Mouse (Mus musculus): ENCODE results near the gene Tuft1. TPM values are rescaled to one million over a fixed set of nuclear protein-coding genes. Genes with fewer than 3 reads are reported as not detected.
"Not testable (repeated sequence)": the region's sequence is repeated elsewhere in the genome, so short reads cannot be mapped to it uniquely, and the experiment has no call there.

The Tuft1 gene
- polyA plus RNA-seq (2016; fragmentation: Nextera tagmentation; extraction: Ambion mirVana): 2.9 and 4.1 TPM in 2 replicates

DNA sequence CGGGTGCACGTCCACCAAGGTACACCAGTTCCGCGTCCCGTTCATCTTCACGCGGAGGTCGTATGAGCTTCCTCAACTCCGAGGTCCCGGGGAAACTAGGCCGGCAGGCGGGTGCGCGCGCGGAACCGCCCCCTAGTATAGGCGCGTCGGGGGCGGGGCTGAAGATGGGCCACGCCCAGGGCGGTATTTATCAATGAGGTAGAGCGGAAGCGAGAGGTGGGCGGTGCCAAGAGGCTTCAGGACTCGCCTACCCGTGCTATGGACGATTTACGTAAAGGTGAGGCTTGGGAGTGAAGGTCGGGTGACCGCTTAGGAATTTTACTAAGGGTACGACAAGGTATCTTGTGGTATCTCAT lies at the start of gene Tuft1:
Gene Tuft1 (minus strand): TSS at position 133 of the 356 bp plus-strand sequence.
- 0% methylated on average over 23 of the region's 33 CpGs for WGBS
- H3K9ac ChIP-seq; H3K4me1 ChIP-seq; H3K27ac ChIP-seq; H3K36me3 ChIP-seq; H3K9me3 ChIP-seq (replicated peaks): not testable (repeated sequence)
- Histone ChIP-seq H3K4me3 (peak within 1 kb of the TSS; percentile 36), H3K27me3 (peaks cover 11% of the 10 kb centered on the region), H3K4me2 (replicated peaks) (peak within 1 kb of the TSS; percentile 58)
- peak; percentile 93 for ATAC-seq (ENCODE audit: low FRiP score)

DNA sequence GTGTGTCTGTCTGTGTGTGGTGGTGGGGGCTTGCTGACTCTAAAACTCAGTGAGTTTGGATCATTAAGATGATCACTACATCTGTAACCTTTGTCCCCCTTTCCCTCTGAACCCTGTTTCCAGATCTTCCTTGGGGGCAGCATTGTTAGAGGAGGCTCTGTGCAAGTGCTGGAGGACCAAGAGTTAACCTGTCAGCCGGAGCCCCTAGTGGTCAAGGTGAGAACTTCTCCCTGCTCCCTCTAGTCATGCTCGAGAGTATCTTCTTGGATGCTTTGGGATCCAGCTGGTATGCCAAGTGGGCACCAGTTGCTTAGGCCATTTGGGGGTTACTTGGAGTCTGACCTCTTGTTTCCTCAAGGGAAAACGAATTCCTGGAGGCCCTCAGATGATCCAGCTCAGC lies 44.7 kb upstream of the Tuft1 start:
- WGBS: 27% methylated on average over 3 of the region's 3 CpGs

DNA sequence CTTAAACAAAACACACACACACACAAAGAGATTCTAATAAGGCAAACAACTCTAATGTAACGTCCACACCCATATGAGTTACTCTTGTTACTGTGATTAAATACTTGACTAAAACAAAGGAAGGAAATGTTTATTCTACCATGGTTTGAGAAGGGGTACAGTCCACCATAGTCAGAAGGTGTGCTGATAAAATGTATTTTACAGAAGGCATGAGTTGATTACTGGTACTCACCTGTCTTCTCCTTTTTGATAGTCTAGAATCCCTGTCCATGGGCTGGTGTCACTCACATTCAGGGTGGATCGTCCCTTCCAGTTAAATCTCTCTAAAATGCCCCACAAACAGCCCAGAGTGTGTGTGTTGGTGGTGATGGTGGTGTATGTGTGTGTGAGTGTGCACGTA lies 44.2 kb upstream of the Tuft1 start:
- no peaks in the 10 kb centered on the region for H3K9me3 ChIP-seq (replicated peaks)
- H3K4me2 ChIP-seq (replicated peaks): no peak overlapping the region
- H3K9ac ChIP-seq: no peak overlapping the region
- 79% methylated on average over 3 of the region's 3 CpGs for WGBS
- H3K27me3 ChIP-seq: no peaks in the 10 kb centered on the region
- no peaks in the 10 kb centered on the region for H3K36me3 ChIP-seq
- no peak for ATAC-seq (ENCODE audit: low FRiP score)
- no peaks in the 10 kb centered on the region for H3K4me1 ChIP-seq
- no peak overlapping the region for H3K4me3 ChIP-seq
- no peak overlapping the region for H3K27ac ChIP-seq

More for the DNA sequence above, 44.7 kb upstream of the Tuft1 start:
- not testable (repeated sequence) for H3K27ac ChIP-seq; H3K27me3 ChIP-seq; H3K9me3 ChIP-seq (replicated peaks); H3K4me3 ChIP-seq; H3K9ac ChIP-seq; H3K4me1 ChIP-seq; ATAC-seq (ENCODE audit: low FRiP score); H3K4me2 ChIP-seq (replicated peaks); H3K36me3 ChIP-seq

DNA sequence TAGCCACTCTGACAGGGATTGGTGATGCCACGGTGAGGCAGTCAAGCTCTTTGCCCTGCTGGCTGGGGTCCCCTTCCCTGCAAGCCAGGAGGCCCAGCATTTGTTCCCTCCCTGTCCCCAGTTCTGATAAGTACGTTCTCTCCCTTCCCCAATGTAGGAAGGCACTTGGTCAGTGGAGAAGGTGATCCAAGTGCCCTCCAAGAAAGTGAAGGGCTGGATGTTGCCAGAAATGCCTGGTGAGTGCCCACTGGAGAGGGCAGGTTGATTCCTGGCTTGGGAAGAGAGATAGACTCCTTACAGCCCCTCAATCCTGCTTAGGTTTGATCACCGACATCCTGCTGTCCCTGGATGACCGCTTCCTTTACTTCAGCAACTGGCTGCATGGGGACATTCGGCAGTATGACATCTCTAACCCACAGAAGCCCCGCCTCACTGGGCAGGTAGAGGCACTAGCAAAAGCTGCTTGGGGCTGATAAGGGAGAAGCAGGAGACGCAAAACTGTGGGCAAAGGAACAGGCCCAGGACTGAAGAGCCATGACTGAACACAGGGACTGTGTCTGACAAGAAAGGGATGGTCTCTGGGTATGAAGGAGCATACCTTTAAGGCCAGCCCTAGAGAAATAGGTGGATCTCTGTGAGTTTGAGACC lies 43.6 kb upstream of the Tuft1 start:
- not testable (repeated sequence) for H3K9ac ChIP-seq; H3K36me3 ChIP-seq; H3K4me2 ChIP-seq (replicated peaks); H3K27ac ChIP-seq; H3K27me3 ChIP-seq; H3K9me3 ChIP-seq (replicated peaks); H3K4me3 ChIP-seq; H3K4me1 ChIP-seq; ATAC-seq (ENCODE audit: low FRiP score)
- WGBS: 87% methylated on average over 7 of the region's 7 CpGs

DNA sequence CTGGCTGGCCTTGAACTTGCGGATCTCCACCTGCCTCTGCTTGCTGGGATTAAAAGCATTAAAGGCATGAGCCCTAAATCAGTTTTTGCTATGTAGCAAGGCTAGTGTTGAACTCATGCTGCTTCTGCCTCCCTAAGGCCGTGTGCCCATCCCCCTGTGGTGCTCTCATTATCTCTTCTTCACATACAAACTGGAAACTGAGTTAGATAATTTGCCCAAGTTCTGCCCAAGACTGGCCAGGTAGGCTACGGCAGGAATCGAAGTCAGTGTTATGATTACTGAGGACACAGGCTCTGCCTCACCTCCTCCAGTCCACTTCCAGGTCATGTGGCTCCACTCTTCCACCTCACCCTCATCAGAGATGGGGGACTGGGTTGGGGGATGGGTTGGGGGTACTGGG lies 37.6 kb upstream of the Tuft1 start:
- 87% methylated on average over 4 of the region's 4 CpGs for WGBS

DNA sequence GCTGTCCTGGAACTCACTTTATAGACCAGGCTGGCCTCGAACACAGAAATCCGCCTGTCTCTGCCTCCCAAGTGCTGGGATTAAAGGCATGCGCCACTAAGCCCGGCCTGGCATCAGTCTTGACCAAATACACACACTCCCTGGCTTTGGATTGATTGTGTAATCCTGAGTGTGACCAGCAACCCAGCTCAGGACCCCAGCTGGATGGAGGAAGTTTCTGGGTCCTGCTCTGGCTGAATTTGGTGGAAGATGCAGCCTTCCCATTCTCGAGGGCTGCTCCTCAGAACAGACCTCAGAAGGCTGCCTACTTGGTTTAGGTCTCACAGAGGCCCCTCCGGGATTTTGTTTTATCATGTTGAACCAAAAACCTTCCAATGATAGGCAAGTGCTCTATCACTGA lies 36.9 kb upstream of the Tuft1 start:
- H3K27ac ChIP-seq; H3K36me3 ChIP-seq; H3K4me2 ChIP-seq (replicated peaks); H3K4me1 ChIP-seq; H3K27me3 ChIP-seq; H3K9me3 ChIP-seq (replicated peaks); H3K4me3 ChIP-seq; ATAC-seq (ENCODE audit: low FRiP score); H3K9ac ChIP-seq: not testable (repeated sequence)
- WGBS: 89% methylated on average over 6 of the region's 6 CpGs

More for the DNA sequence above, 37.6 kb upstream of the Tuft1 start:
- not testable (repeated sequence) for H3K27me3 ChIP-seq; ATAC-seq (ENCODE audit: low FRiP score); H3K27ac ChIP-seq; H3K36me3 ChIP-seq; H3K4me3 ChIP-seq; H3K4me2 ChIP-seq (replicated peaks); H3K9ac ChIP-seq; H3K9me3 ChIP-seq (replicated peaks); H3K4me1 ChIP-seq

DNA sequence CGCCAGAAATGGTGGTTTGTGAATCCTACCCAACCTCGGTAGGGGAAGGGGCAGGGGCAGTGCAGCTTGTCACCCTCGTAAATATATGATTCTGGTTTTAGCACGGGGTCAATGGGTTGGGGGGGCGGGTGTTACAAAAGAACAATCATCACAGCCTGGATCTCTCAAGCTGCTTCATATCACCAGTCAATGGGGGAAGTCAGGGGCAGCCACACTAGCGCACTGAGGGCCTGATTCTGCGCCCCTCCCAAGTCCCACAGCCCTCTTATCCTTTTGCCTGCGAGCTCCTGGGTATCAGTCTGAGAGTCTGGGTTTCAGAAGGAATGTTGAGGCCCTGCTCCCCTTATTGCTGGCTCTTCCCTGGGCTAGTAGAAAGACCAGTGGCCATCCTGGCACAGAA lies 35.2 kb upstream of the Tuft1 start:
- WGBS: 60% methylated on average over 5 of the region's 8 CpGs
- not testable (repeated sequence) for H3K27me3 ChIP-seq; H3K36me3 ChIP-seq; H3K4me1 ChIP-seq; H3K4me3 ChIP-seq; ATAC-seq (ENCODE audit: low FRiP score); H3K27ac ChIP-seq; H3K4me2 ChIP-seq (replicated peaks); H3K9ac ChIP-seq; H3K9me3 ChIP-seq (replicated peaks)

DNA sequence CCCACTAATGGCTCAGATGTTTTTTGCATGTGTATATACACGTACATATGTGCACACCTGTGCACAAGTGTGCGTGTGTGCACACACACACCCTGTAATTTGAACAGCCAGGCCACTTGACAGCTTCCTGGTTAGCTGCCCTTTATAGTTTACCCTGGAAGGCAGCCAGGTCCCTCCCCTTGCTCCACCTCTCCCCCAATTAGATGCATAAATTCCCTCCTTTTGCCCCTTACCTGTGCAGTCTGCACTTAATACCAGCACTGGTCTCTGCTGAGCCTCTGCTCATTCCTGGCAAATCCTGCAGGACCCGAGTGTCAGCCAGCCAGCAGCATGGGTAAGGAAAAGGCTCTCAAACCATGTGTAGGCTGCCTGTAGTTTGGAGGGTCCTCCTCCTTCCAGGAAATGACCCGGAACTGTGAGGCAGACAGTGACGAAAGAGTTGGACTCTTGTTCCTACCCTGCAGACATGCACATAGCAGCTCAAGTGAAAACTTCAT lies 34.7 kb upstream of the Tuft1 start, which contains the start of gene Selenbp2:
Gene Selenbp2 (plus strand): TSS at position 228 of the 497 bp plus-strand sequence.
- no peaks in the 10 kb centered on the region for H3K9me3 ChIP-seq (replicated peaks)
- WGBS: 75% methylated on average over 5 of the region's 5 CpGs
- no peak for ATAC-seq (ENCODE audit: low FRiP score)

DNA sequence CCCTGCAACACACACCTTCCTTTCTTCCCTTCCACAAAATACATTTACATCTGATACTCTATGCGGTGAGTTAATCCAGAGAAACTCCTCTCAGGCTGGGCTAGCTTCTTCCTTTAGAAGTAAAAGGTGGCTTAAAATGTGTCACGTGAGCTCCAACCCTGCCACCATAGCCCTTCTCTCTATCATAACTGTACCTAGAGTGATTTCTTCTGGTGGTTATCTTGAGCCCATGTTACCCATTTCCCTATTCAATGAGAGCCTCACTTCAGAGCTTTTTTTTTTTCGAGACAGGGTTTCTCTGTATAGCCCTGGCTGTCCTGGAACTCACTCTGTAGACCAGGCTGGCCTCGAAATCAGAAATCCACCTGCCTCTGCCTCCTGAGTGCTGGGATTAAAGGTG lies 33.0 kb upstream of the Tuft1 start:
- H3K27ac ChIP-seq; H3K4me2 ChIP-seq (replicated peaks); H3K9me3 ChIP-seq (replicated peaks); ATAC-seq (ENCODE audit: low FRiP score); H3K4me1 ChIP-seq; H3K9ac ChIP-seq; H3K36me3 ChIP-seq; H3K27me3 ChIP-seq; H3K4me3 ChIP-seq: not testable (repeated sequence)
- WGBS: 90% methylated on average over 4 of the region's 4 CpGs

More for the DNA sequence above, 34.7 kb upstream of the Tuft1 start, which contains the start of gene Selenbp2:
- Histone ChIP-seq H3K9ac (no peak within 1 kb of the TSS), H3K36me3 (no peaks in the 10 kb centered on the region), H3K4me1 (no peaks in the 10 kb centered on the region), H3K4me3 (no peak within 1 kb of the TSS), H3K27me3 (no peaks in the 10 kb centered on the region), H3K4me2 (replicated peaks) (no peak within 1 kb of the TSS), H3K27ac (no peak within 1 kb of the TSS)

DNA sequence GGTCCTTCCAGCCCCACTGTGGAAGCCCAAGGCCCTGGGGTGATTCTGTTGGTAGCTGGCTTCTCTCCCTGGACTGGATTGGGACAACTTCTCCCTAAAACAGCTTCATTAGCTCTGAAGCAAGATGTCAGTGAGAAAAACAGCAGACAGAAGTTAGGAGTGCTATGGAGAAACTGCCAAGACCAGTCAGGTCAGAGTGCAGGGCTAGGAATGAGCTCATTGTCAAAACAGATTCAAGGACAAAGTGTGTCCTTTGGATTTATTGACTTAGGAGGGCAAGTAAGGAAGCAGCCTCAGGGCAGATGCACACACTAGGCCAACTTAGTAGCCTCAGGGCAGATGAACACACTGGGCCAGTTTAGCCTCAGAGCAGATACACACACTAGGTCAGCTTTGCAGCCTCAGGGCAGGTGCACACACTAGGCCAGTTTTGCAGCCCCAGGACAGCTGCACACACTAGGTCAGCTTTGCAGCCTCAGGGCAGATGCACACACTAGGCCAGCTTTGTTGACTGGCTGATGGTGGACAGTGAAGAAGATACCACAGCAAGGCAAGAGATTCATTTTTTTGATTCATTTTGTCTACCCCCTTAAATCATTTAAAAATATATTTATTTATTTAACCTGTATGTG lies 32.1 kb upstream of the Tuft1 start:
- Histone ChIP-seq H3K4me3 (no peak overlapping the region), H3K4me2 (replicated peaks) (no peak overlapping the region), H3K27ac (no peak overlapping the region), H3K36me3 (no peaks in the 10 kb centered on the region), H3K9me3 (replicated peaks) (no peaks in the 10 kb centered on the region), H3K4me1 (no peaks in the 10 kb centered on the region), H3K27me3 (no peaks in the 10 kb centered on the region), H3K9ac (no peak overlapping the region)
- ATAC-seq (ENCODE audit: low FRiP score): no peak

DNA sequence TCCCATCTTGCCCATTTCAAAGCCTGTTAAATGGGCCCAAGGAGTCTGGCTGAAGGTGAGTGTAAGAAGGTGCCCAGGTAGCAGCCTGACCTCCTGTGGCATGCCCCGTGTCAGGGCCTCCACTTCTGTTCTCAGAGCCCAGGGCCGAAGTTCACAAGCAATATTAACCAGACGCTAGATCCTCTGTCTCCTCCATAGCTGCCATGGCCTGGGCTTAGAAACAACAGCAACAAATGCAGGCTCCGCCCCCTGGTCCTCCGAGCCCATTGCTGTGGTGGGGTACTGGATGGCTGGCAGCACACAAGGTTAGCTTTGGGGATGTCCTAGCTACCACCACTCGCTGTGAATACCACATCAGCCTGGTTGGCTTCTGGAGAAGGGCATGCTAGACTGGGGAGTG lies 31.5 kb upstream of the Tuft1 start:
- H3K9me3 ChIP-seq (replicated peaks); H3K27ac ChIP-seq; H3K4me2 ChIP-seq (replicated peaks); H3K4me3 ChIP-seq; H3K27me3 ChIP-seq; ATAC-seq (ENCODE audit: low FRiP score); H3K9ac ChIP-seq; H3K36me3 ChIP-seq; H3K4me1 ChIP-seq: not testable (repeated sequence)
- 62% methylated on average over 6 of the region's 6 CpGs for WGBS

DNA sequence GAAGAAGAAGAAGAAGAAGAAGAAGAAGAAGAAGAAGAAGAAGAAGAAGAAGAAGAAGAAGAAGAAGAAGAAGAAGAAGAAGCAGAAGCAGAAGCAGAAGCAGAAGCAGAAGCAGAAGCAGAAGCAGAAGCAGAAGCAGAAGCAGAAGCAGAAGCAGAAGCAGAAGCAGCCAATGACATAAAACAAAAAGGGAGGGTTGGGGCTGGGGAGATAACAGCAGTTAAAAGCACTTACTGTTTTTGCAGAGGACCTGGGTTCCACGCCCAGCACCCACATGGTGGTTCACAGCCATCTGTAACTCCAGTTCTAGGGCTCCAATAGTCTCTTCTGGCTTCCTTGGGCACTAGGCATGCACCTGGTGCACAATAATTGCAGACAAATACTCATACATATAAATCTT lies 30.5 kb upstream of the Tuft1 start:
- not testable (repeated sequence) for H3K9me3 ChIP-seq (replicated peaks); ATAC-seq (ENCODE audit: low FRiP score)

DNA sequence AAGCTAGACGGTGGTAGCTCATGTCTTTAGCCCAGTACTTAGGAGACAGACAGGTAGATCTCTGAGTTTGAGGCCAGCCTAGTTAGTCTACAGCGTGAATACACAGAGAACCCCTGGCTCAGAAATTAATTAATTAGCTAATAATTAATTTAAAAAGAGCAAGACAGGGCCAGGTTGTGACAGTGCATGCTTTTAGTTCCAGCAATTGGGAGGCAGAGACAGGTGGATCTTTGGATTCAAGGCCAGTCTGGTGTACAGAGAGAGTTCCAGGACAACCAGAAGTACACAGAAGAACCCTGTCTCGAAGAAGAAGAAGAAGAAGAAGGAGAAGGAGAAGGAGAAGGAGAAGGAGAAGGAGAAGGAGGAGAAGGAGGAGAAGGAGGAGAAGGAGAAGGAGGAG lies 30.0 kb upstream of the Tuft1 start:
- H3K4me1 ChIP-seq; H3K36me3 ChIP-seq; H3K9me3 ChIP-seq (replicated peaks); ATAC-seq (ENCODE audit: low FRiP score); H3K9ac ChIP-seq; H3K27me3 ChIP-seq; H3K27ac ChIP-seq; H3K4me2 ChIP-seq (replicated peaks); H3K4me3 ChIP-seq: not testable (repeated sequence)
- WGBS: 77% methylated on average over 3 of the region's 3 CpGs

More for the DNA sequence above, 30.5 kb upstream of the Tuft1 start:
- 71% methylated on average over 1 of the region's 1 CpGs for WGBS
- not testable (repeated sequence) for H3K9ac ChIP-seq; H3K4me1 ChIP-seq; H3K4me2 ChIP-seq (replicated peaks); H3K36me3 ChIP-seq; H3K4me3 ChIP-seq; H3K27ac ChIP-seq; H3K27me3 ChIP-seq
